Mouse (Mus musculus) limb, embryonic 13.5 days (tissue): ENCODE results near the gene Kcna10. TPM values are rescaled to one million over a fixed set of nuclear protein-coding genes. Genes with fewer than 3 reads are reported as not detected.
A peak's percentile ranks its signal among the peaks of the same experiment; 100 is the strongest.

Source experiments
- ATAC-seq: fragments of 200-750 bp; cut with Nextera tagmentation; 2 replicates; pipeline ENCODE4 v1.8.0; 2017; ENCODE audit warnings: low read depth, moderate number of reproducible peaks, moderate TSS enrichment; ENCODE audit not compliant: low FRiP score
- H3K27ac ChIP-seq: fragments of 300-500 bp; sonication (generic); 2 replicates; pipeline ENCODE4 v1.5.1; 2015; ENCODE audit warnings: inconsistent platforms, mild to moderate bottlenecking, moderate library complexity
- H3K27me3 ChIP-seq: fragments of 300-500 bp; sonication (generic); 2 replicates; pipeline ENCODE4 v1.6.1; 2015; ENCODE audit warnings: mild to moderate bottlenecking, inconsistent platforms
- H3K36me3 ChIP-seq: fragments of 300-500 bp; sonication (generic); 2 replicates; pipeline ENCODE4 v1.6.1; 2015; ENCODE audit warnings: inconsistent platforms, mild to moderate bottlenecking, moderate library complexity
- H3K4me1 ChIP-seq: fragments of 300-500 bp; sonication (generic); 2 replicates; pipeline ENCODE4 v1.6.1; 2015; ENCODE audit warnings: inconsistent platforms
- H3K4me2 ChIP-seq: fragments of 300-500 bp; sonication (generic); replicated peaks from 2 replicates; pipeline ENCODE4 v1.6.1; 2015; ENCODE audit warnings: inconsistent platforms, mild to moderate bottlenecking, moderate library complexity
- H3K4me3 ChIP-seq: fragments of 300-500 bp; sonication (generic); 2 replicates; pipeline ENCODE4 v1.5.1; 2015; ENCODE audit warnings: moderate library complexity, mild to moderate bottlenecking, inconsistent platforms
- H3K9ac ChIP-seq: fragments of 300-500 bp; sonication (generic); 2 replicates; pipeline ENCODE4 v1.6.1; 2015; ENCODE audit warnings: mild to moderate bottlenecking, inconsistent platforms
- H3K9me3 ChIP-seq: fragments of 300-500 bp; sonication (generic); 2 replicates; pipeline ENCODE4 v1.6.1; 2016; ENCODE audit warnings: inconsistent platforms
- whole genome bisulfite sequencing: fragments of 180-500 bp; shearing (Covaris S2); methylation state at CpG from one replicate; pipeline ENCODE4 v1.1.7; 2015; 5-methylcytosine and 5-hydroxymethylcytosine counted together
- polyA plus RNA-seq: library from polyadenylated mRNA; unstranded; fragments of >200 nt; fragmentation: Nextera tagmentation; extraction: Ambion mirVana; gene quantifications from 2 replicates; pipeline ENCODE4 v1.2.1, GENCODE M21; 2015

Gene Kcna10
- polyA plus RNA-seq, 1 experiment from 2014 or later, result not detected

DNA sequence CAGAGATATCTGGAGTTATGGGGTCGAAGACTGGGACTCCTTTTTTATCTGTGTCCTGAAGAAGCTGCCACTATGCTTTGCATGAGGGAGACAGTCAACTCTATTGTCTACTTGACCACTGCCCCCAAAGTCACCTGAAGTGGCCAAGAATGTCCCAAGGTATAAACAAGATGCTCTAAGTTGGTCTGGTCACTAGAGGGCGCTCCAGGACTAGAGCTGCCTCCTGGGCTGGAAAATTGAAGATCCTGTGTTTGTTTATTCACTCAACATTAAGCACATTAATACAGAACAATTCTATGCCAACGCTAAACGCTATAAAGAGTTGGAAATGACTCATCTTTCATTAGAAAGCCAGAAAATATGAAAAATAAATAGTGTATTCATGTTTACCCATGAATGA lies 23.1 kb downstream of the Kcna10 start:
- WGBS, result 11% methylated on average over 4 of the region's 4 CpGs
- Histone ChIP-seq H3K9me3 (no peaks in the 10 kb centered on the region), H3K4me1 (no peaks in the 10 kb centered on the region), H3K4me3 (no peak overlapping the region), H3K36me3 (no peaks in the 10 kb centered on the region), H3K9ac (no peak overlapping the region), H3K27me3 (no peaks in the 10 kb centered on the region), H3K4me2 (no peak overlapping the region), H3K27ac (no peak overlapping the region)
- no peak for ATAC-seq

DNA sequence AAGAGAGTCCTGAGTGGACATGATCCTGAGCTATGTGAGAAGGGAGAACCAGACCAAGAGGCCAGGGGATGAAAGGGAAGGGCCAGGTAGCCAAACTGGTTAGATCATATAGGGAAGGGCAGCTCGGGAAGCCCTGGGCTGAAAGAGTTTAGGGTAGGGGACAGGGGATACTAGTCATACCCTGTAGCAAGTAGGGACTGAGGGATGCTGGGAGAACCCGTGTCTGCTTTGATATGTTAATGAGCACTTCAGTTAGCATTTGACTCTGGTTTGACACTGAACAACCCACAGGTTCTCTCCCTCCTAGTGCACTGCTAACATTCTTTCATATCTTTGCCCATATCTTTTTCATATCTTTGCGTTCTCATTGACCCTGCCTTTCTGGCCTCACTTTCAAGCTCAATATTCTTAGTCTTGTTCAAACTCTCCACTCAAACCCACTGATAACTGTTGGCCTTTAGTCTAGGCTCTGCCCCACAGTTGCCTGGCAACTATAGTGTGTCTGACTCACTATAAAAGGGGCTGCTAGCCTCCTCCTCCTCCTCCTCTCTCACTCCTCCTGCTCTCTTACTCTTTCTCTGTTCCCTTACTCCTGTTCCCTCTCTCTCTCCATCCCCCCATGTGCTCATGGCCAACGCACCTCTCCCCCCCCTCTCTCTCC lies 23.8 kb downstream of the Kcna10 start:
- no peak overlapping the region for H3K27ac ChIP-seq
- no peak for ATAC-seq
- no peaks in the 10 kb centered on the region for H3K9me3 ChIP-seq
- 47% methylated on average over 4 of the region's 4 CpGs for WGBS
- H3K4me1 ChIP-seq, result no peaks in the 10 kb centered on the region
- H3K4me3 ChIP-seq, result no peak overlapping the region
- H3K9ac ChIP-seq, result no peak overlapping the region
- no peaks in the 10 kb centered on the region for H3K27me3 ChIP-seq
- H3K36me3 ChIP-seq, result no peaks in the 10 kb centered on the region
- H3K4me2 ChIP-seq, result no peak overlapping the region

DNA sequence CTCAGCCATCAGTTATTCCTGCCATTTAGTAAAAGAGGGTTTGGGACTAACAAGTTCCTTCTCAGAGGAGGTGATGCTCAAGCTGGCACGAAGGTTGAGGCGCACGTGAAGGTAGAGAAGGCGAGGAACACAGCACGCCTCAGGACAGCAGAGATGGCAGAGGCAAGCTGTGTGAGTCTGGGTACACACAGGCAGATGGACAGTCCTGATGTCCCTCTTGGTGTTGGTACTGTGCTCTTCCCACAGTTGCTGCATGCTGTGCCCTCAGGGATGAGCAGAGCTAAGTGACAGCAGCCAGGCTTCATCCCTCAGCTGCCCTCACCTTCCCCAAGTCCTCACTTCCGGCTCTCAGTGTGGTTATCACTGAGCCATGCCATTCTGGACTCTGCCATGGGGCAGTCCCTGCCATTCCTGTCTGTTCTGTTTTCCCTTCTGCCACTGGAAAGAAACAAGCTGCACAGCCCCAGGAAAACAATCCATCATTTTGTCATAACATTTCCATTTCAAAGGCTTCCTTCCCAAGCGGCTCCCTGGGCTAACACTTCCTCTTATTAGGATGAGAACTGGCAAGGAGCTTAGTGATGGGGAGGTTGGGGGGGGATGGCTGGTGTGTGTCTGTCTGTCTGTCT lies 24.9 kb downstream of the Kcna10 start:
- H3K9me3 ChIP-seq, result no peaks in the 10 kb centered on the region
- no peaks in the 10 kb centered on the region for H3K4me1 ChIP-seq
- no peaks in the 10 kb centered on the region for H3K36me3 ChIP-seq
- no peak for ATAC-seq
- no peak overlapping the region for H3K4me3 ChIP-seq
- H3K4me2 ChIP-seq, result no peak overlapping the region
- 53% methylated on average over 7 of the region's 7 CpGs for WGBS
- no peak overlapping the region for H3K9ac ChIP-seq
- no peaks in the 10 kb centered on the region for H3K27me3 ChIP-seq
- H3K27ac ChIP-seq, result no peak overlapping the region

DNA sequence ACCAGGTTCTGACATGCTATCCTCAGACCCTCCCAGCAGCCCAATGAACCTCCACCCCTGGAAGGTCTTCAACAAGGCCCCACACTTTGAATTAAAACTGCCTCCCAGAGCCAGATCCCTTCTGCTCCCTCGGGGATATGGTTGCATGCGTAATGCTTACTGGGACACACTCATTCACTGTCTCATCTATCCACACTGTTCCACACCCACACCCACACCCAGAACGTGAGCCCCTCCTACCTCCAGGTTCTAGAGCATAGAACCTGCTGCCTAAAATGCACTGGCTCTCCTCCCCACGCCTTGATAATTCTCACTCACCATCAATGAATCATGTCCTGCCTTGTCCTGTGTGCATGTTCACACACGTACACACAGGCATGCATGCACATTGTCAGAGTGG lies 31.8 kb downstream of the Kcna10 start:
- ATAC-seq, result no peak
- H3K27me3 ChIP-seq, result no peaks in the 10 kb centered on the region
- WGBS, result 78% methylated on average over 5 of the region's 5 CpGs

DNA sequence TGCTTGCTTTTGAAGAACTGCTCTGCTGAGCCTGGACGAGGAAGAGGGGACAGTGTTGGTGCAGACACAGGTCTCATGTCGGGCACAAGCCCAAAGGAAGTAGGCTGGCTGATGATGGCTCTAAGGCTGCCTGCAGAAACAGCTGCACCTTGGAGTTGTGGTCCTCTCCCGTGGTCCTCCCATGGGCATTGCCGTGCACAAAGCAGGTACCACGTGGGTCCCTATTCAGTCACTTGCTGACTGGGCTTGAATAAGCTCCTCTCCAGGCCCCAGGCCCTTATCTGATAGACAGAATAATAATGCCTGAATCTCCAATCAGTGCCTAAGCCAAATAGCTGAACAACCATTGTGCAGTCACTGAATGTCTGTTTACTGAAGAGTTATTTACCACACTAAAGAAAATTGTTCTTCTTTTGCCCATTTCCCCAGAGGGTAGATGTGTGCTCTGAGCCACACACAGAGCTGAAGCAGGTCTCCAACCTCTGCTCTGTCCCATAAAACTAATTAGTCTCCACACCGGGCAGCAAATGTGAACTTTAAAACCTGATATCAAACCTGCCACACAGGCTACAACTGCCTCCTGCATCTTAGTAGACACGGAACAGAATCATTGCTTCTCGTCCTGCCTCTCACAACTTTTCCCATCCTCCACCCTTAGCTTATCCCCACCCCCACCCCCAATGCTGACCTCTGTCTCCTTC lies 33.7 kb downstream of the Kcna10 start:
- WGBS, result 61% methylated on average over 8 of the region's 8 CpGs
- no peak overlapping the region for H3K4me3 ChIP-seq
- H3K9me3 ChIP-seq, result no peaks in the 10 kb centered on the region
- H3K27me3 ChIP-seq, result no peaks in the 10 kb centered on the region
- H3K4me2 ChIP-seq, result no peak overlapping the region
- H3K4me1 ChIP-seq, result no peaks in the 10 kb centered on the region
- H3K36me3 ChIP-seq, result no peaks in the 10 kb centered on the region
- H3K27ac ChIP-seq, result no peak overlapping the region
- H3K9ac ChIP-seq, result no peak overlapping the region
- no peak for ATAC-seq

More for the DNA sequence above, 31.8 kb downstream of the Kcna10 start:
- Histone ChIP-seq H3K4me3 (no peak overlapping the region), H3K9ac (no peak overlapping the region), H3K9me3 (no peaks in the 10 kb centered on the region), H3K4me1 (no peaks in the 10 kb centered on the region), H3K4me2 (no peak overlapping the region), H3K36me3 (no peaks in the 10 kb centered on the region), H3K27ac (no peak overlapping the region)

DNA sequence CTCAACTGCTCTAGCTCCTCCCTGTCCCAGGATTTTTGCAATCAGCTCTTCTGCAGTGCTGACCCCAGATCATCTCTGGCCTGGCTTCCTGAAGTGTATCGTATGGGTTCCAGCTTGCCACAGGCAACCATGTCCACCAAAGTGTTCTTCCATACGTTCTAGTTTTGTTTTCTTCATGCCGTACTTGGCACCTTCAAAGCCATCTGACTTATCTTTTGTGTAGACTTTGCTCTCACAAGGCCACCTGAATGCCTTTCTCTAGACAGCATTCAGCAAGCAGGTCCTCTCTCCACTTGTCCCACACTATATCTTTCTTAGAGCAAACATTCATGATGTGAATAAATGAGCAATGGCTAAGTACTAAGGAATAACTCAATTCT lies 34.2 kb downstream of the Kcna10 start:
- H3K9me3 ChIP-seq, result no peaks in the 10 kb centered on the region
- no peaks in the 10 kb centered on the region for H3K27me3 ChIP-seq
- no peaks in the 10 kb centered on the region for H3K4me1 ChIP-seq
- no peaks in the 10 kb centered on the region for H3K36me3 ChIP-seq
- H3K4me2 ChIP-seq, result no peak overlapping the region
- no peak overlapping the region for H3K9ac ChIP-seq
- no peak overlapping the region for H3K4me3 ChIP-seq
- H3K27ac ChIP-seq, result no peak overlapping the region
- no peak for ATAC-seq
- WGBS, result 90% methylated on average over 3 of the region's 3 CpGs

DNA sequence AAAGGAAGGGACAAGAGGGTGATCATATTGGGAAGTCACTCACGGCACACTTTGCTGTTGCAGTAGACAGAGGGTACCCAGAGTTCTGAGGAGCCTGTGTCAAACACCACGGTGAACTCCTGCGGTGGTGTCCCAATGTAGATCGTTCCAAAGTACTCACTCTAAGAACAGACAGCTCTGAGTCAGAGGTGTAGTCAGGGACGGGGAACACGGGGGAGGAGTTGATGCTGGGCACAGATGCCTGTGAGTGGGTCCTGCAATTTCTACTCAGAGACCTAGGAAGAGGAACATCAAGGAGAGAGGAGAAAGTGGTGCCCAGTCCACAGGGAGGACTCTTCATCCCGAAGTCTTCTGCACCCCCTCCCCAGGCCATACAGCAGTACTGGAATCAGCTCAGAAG lies 35.7 kb downstream of the Kcna10 start:
- H3K36me3 ChIP-seq, result no peaks in the 10 kb centered on the region
- no peak overlapping the region for H3K27ac ChIP-seq
- no peaks in the 10 kb centered on the region for H3K9me3 ChIP-seq
- H3K4me3 ChIP-seq, result no peak overlapping the region
- H3K4me2 ChIP-seq, result no peak overlapping the region
- no peaks in the 10 kb centered on the region for H3K4me1 ChIP-seq
- WGBS, result 87% methylated on average over 7 of the region's 7 CpGs
- H3K27me3 ChIP-seq, result no peaks in the 10 kb centered on the region
- no peak for ATAC-seq
- H3K9ac ChIP-seq, result no peak overlapping the region

DNA sequence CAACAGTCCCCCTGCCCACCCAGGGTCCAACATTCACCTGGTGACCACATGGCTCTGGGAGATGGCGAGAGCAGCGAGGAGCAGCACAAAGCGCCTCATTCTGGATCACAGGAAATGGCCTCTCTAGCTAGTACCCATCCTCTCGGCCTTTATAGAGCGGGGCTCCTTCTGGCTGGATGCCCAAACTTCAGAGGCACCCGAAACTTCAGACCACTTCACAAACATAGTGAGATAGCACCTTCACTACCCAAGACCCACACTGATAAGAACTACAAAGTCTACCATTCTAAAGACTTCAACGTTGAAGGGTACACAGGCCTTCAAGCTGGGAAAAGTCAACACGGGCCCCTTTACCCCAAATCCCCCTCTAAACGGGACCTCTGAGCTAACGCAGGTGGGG lies 38.8 kb downstream of the Kcna10 start, which contains the start of gene Cym:
Cym (minus strand) TSS at position 125 of the 400 bp plus-strand sequence.
- Histone ChIP-seq H3K36me3 (no peaks in the 10 kb centered on the region), H3K4me1 (no peaks in the 10 kb centered on the region), H3K4me3 (no peak within 1 kb of the TSS), H3K27ac (no peak within 1 kb of the TSS), H3K9me3 (no peaks in the 10 kb centered on the region), H3K4me2 (no peak within 1 kb of the TSS), H3K27me3 (no peaks in the 10 kb centered on the region), H3K9ac (no peak within 1 kb of the TSS)
- ATAC-seq, result no peak
- 75% methylated on average over 10 of the region's 10 CpGs for WGBS

DNA sequence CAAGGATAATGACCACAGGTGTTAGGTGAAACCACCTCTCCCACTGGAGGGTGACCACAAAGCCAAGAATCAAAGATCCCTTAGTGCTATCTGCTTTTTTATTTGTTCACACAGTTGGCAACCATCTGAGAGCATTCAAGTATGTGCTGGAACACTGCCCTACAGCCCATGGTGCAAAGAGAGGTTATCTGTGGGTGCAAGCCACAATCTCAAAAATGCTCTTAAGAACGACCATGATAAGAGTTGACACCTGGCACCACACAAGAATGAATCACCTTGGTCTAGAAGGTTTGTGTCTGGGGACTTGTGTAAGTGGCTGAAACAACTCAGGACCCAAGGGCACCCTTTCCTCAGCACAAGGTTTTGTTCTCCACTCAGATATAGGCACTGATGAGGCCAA lies 40.4 kb downstream of the Kcna10 start:
- ATAC-seq, result no peak
- no peak overlapping the region for H3K4me3 ChIP-seq
- H3K9ac ChIP-seq, result no peak overlapping the region
- no peaks in the 10 kb centered on the region for H3K9me3 ChIP-seq
- no peaks in the 10 kb centered on the region for H3K27me3 ChIP-seq
- H3K4me2 ChIP-seq, result no peak overlapping the region
- 69% methylated on average over 1 of the region's 1 CpGs for WGBS
- H3K4me1 ChIP-seq, result no peaks in the 10 kb centered on the region
- no peaks in the 10 kb centered on the region for H3K36me3 ChIP-seq
- no peak overlapping the region for H3K27ac ChIP-seq

DNA sequence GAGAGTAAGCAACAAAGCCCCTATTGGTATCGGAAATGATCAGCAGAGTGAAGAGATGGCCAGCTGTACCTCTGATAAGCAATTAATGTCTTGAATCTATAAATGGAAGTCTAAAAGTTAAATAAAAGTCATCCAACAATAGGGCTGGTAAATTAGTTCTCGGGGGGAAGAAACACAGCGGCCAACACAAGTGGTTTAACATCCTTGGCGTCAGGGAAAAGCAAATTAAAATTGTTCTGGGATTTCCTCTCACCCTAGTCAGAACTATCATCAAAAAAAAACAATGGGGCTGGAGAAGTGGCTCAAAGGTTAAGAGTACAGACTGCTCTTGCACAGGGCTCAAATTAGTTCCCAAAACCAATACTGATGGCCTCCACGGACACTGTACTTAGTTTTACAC lies 43.0 kb downstream of the Kcna10 start:
- Histone ChIP-seq H3K4me2 (no peak overlapping the region), H3K27ac (no peak overlapping the region), H3K4me3 (no peak overlapping the region), H3K4me1 (0 out of 2 replicates have a peak, but pooled peaks cover 5% of the 10 kb centered on the region), H3K36me3 (no peaks in the 10 kb centered on the region), H3K9me3 (no peaks in the 10 kb centered on the region), H3K27me3 (no peaks in the 10 kb centered on the region), H3K9ac (no peak overlapping the region)
- 91% methylated on average over 5 of the region's 5 CpGs for WGBS
- no peak for ATAC-seq

DNA sequence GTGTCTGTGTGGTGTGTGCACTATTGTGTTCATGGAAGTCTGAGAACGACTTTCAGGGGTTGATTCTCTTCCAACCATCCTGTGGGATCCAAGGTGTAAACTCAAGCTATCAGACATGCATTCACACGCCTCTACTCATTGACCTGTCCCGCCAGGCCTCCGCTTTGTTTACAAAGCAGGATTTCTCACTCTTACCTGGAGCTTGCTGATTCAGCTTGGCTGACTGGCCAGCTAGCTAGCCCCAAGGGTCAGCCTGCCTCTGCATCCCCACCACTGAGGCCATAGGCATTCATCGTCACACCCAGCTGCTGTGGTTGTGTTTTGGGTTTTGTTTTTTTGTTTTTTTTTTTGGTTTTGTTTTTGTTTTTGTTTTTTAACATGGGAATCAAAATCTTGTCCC lies 46.4 kb downstream of the Kcna10 start:
- WGBS, result 77% methylated on average over 5 of the region's 5 CpGs
- 0 out of 2 replicates have a peak, but pooled peaks cover 5% of the 10 kb centered on the region for H3K4me1 ChIP-seq
- no peak for ATAC-seq

DNA sequence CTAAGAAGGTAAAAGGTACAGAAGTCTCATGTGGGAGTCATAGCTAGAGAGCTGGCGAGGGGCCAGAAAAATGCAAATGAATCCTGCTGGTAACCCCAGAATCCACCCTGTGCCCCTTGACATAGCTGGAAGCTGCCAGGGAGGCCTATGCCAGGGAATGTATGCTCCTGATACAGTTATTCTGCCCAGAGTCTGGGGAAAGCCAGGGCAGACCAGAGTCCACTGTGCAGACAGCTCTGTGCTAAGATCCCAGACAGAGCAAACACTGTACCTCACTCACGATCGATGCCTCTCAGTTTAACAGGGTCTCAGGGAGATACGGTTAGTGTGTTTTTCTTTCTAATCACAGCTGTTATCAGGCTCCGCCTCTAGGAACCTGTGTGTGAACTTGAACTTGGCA lies 47.0 kb downstream of the Kcna10 start:
- Histone ChIP-seq H3K4me2 (no peak overlapping the region), H3K9ac (0 out of 2 replicates have a peak overlapping the region, but pooled peaks have one; percentile 13), H3K4me1 (0 out of 2 replicates have a peak, but pooled peaks cover 5% of the 10 kb centered on the region), H3K4me3 (no peak overlapping the region), H3K27ac (no peak overlapping the region), H3K27me3 (no peaks in the 10 kb centered on the region; the same call in 1 of the 2 replicates), H3K36me3 (no peaks in the 10 kb centered on the region), H3K9me3 (no peaks in the 10 kb centered on the region)
- no peak for ATAC-seq
- 66% methylated on average over 5 of the region's 5 CpGs for WGBS

More for the DNA sequence above, 46.4 kb downstream of the Kcna10 start:
- no peak overlapping the region for H3K4me2 ChIP-seq
- H3K27ac ChIP-seq, result no peak overlapping the region
- no peaks in the 10 kb centered on the region for H3K9me3 ChIP-seq
- H3K27me3 ChIP-seq, result no peaks in the 10 kb centered on the region; the same call in 1 of the 2 replicates
- H3K9ac ChIP-seq, result no peak overlapping the region
- no peaks in the 10 kb centered on the region for H3K36me3 ChIP-seq
- H3K4me3 ChIP-seq, result no peak overlapping the region
